Mouse (Mus musculus) megakaryocyte, embryonic 14.5 days (primary cell): ENCODE data around the gene Per2. TPM values are rescaled to one million over a fixed set of nuclear protein-coding genes. Genes with fewer than 3 reads are reported as not detected.
"Not testable (repeated sequence)": the region's sequence is repeated elsewhere in the genome, so short reads cannot be mapped to it uniquely, and the experiment has no call there.

ENCODE experiments used
- H3K27me3 ChIP-seq: replicated peaks from 2 replicates; pipeline ENCODE3; 2012; ENCODE audit warnings: inconsistent platforms
- H3K36me3 ChIP-seq: replicated peaks from 2 replicates; pipeline ENCODE3; 2012; ENCODE audit warnings: low read length, inconsistent platforms, mixed read lengths
- H3K4me1 ChIP-seq: 2 replicates; pipeline ENCODE4 v1.6.1; 2012; ENCODE audit warnings: inconsistent platforms
- H3K4me3 ChIP-seq: replicated peaks from 2 replicates; pipeline ENCODE3; 2012; ENCODE audit warnings: moderate library complexity, mild to moderate bottlenecking, inconsistent platforms
- H3K9me3 ChIP-seq: 2 replicates; pipeline ENCODE4 v1.6.1; 2012; ENCODE audit warnings: inconsistent platforms
- FLI1 ChIP-seq: IDR thresholded peaks from 2 replicates; pipeline ENCODE4 v1.6.1; 2012; ENCODE audit warnings: low read length, inconsistent platforms, mixed read lengths
- GATA1 ChIP-seq: IDR thresholded peaks from 3 replicates; pipeline ENCODE4 v1.6.1; 2012; ENCODE audit warnings: mixed read lengths, low read length, inconsistent platforms, borderline replicate concordance
- polyA plus RNA-seq: library from polyadenylated mRNA; stranded (reverse); fragments of >175 nt; gene quantifications from 2 replicates; pipeline ENCODE4 v1.2.3, GENCODE M21; 2012; ENCODE audit warnings: low replicate concordance; ENCODE audit not compliant: insufficient read depth

Per2 gene
- polyA plus RNA-seq, 1 experiment: 0.73 TPM

- TF ChIP-seq GATA1: no peak
- H3K9me3 ChIP-seq: peaks cover 6% of the 10 kb centered on the region
Observed at GRCm38 (mm10) chr1:91484011-91484346, 24.9 kb upstream of the Per2 start.

DNA sequence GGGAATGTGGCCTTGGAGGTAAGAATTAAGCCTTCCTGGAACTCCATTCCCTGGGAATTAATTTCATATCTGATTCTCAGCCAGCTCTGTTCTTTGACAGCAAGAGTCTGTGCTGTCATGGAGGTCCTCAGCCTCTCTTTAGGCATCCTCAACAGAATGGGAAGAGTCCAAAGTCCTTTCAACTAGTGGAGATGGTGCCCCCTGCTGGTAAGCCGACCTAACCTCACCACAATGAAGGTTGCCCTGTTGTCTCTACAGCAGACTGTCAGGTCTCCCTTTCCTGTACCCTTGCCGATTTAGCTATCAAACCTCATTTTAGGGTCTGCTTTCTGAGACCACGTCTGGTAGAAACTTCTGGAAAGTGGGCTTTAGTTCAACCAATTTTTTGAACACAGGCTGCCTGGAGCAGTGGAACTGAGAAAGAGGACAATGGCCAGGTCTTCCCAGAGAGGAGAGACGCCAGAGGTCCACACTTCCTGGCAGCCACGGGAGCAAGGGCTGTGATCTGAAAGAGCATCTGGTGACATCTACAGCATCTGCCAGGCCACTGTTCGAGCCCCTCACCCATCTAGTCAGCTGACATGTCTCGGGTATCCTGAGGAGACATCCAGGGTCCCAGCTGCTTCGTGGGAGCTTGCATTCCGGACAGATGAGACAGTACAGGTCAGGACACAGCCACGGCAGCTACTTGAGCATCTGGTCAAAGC, 24.3 kb upstream of the Per2 start:
- peaks cover 43% of the 10 kb centered on the region for H3K27me3 ChIP-seq
- no peak for TF ChIP-seq GATA1
- TF ChIP-seq FLI1: no peak
- no peaks in the 10 kb centered on the region for H3K36me3 ChIP-seq
- peaks cover 15% of the 10 kb centered on the region for H3K4me1 ChIP-seq
- peaks cover 10% of the 10 kb centered on the region for H3K9me3 ChIP-seq
- H3K4me3 ChIP-seq: no peak overlapping the region

More at GRCm38 (mm10) chr1:91484011-91484346, 24.9 kb upstream of the Per2 start:
- no peak overlapping the region for H3K4me3 ChIP-seq
- peaks cover 15% of the 10 kb centered on the region for H3K4me1 ChIP-seq
- no peaks in the 10 kb centered on the region for H3K36me3 ChIP-seq
- H3K27me3 ChIP-seq: peaks cover 43% of the 10 kb centered on the region

GRCm38 (mm10) chr1:91482616-91483211, 23.6 kb upstream of the Per2 start:
- Histone ChIP-seq H3K36me3 (no peaks in the 10 kb centered on the region), H3K4me1 (peaks cover 15% of the 10 kb centered on the region), H3K27me3 (peaks cover 43% of the 10 kb centered on the region), H3K4me3 (no peak overlapping the region), H3K9me3 (peaks cover 13% of the 10 kb centered on the region)
- TF ChIP-seq FLI1: no peak

- H3K36me3 ChIP-seq: no peaks in the 10 kb centered on the region
- TF ChIP-seq GATA1 (no peak), FLI1 (no peak)
- H3K4me1 ChIP-seq: peaks cover 15% of the 10 kb centered on the region
- no peak overlapping the region for H3K4me3 ChIP-seq
- H3K9me3 ChIP-seq: peaks cover 13% of the 10 kb centered on the region
- H3K27me3 ChIP-seq: peaks cover 25% of the 10 kb centered on the region
Observed at GRCm38 (mm10) chr1:91478958-91479357, 19.8 kb upstream of the Per2 start.

DNA sequence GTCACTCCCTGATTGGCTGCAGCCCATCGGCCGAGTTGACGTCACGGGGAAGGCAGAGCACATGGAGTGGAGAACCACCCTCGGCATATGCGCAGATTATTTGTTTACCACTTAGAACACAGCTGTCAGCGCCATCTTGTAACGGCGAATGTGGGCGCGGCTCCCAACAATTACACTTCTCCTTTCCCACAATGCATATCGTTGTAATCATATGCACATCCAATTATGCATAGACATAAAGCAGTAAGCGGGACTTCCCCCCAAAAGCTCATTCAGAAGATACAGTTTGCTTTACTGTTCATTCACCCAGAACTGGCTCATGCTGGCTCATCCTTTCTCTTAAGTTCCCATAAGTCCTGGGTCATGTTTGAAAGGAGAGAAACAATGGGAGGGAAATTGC, 19.0 kb upstream of the Per2 start:
- H3K4me3 ChIP-seq, H3K36me3 ChIP-seq, H3K4me1 ChIP-seq: not testable (repeated sequence)
- Histone ChIP-seq H3K9me3 (peaks cover 13% of the 10 kb centered on the region), H3K27me3 (peaks cover 21% of the 10 kb centered on the region)

DNA sequence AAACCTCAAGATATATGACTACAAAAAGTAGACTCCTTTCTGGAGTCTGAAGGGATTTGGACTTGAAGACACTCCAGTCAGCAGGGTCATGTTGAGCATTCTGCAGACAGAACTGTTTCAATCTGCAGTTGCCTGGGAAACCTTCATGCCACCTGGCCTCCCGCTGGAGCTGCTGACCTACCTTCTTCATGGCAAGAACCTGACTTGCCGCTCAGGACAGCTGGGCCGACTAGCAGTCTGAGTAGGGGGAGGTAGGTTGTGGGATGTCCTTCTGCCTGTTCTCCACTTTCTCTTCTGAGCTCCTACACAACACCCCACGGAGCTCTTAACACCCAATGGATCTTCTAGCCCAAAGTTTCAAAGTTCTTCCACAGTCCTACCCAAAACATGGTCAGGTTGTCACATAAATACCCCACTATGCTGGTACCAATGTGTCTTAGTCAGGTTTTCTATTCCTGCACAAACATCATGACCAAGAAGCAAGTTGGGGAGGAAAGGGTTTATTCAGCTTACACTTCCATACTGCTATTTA, 10.8 kb upstream of the Per2 start:
- Histone ChIP-seq H3K27me3 (peaks cover 14% of the 10 kb centered on the region), H3K4me1 (0 out of 2 replicates have a peak, but pooled peaks cover 3% of the 10 kb centered on the region), H3K9me3 (0 out of 2 replicates have a peak, but pooled peaks cover 3% of the 10 kb centered on the region), H3K36me3 (no peaks in the 10 kb centered on the region), H3K4me3 (no peak overlapping the region)
- TF ChIP-seq GATA1 (no peak), FLI1 (no peak)

DNA sequence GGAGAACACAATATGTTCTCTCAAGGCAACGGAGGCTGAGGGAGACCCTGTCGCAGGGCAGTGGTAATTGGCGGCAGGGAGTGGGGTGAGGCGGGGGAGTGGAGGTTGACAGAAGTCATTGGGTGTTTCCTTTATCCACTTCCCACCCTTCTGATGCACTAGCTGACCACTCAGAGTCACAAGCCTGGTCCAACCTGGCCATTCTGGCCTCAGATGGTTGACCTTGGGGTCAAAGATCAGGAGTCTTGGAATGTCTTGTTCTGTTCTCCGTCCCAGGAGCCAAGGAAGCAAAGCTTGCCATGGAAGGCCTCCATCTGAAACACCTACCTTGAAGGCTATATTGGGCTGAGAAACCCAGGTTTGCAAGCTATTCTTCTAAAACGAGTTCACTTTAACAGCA, 7.1 kb upstream of the Per2 start:
- Histone ChIP-seq H3K27me3 (peaks cover 50% of the 10 kb centered on the region), H3K36me3 (no peaks in the 10 kb centered on the region), H3K4me1 (peaks cover 3% of the 10 kb centered on the region; the same call in 1 of the 2 replicates), H3K4me3 (no peak overlapping the region), H3K9me3 (0 out of 2 replicates have a peak, but pooled peaks cover 3% of the 10 kb centered on the region)
- TF ChIP-seq FLI1 (no peak), GATA1 (no peak)

GRCm38 (mm10) chr1:91465244-91465643, 6.1 kb upstream of the Per2 start:
- no peak overlapping the region for H3K4me3 ChIP-seq
- no peak for TF ChIP-seq FLI1
- TF ChIP-seq GATA1: no peak
- H3K27me3 ChIP-seq: peaks cover 56% of the 10 kb centered on the region
- H3K36me3 ChIP-seq: no peaks in the 10 kb centered on the region
- 0 out of 2 replicates have a peak, but pooled peaks cover 3% of the 10 kb centered on the region for H3K9me3 ChIP-seq
- H3K4me1 ChIP-seq: peaks cover 9% of the 10 kb centered on the region

GRCm38 (mm10) chr1:91464436-91464835, 5.3 kb upstream of the Per2 start:
- no peak for TF ChIP-seq FLI1
- TF ChIP-seq GATA1: no peak
- H3K9me3 ChIP-seq: 0 out of 2 replicates have a peak, but pooled peaks cover 3% of the 10 kb centered on the region
- peaks cover 60% of the 10 kb centered on the region for H3K27me3 ChIP-seq

DNA sequence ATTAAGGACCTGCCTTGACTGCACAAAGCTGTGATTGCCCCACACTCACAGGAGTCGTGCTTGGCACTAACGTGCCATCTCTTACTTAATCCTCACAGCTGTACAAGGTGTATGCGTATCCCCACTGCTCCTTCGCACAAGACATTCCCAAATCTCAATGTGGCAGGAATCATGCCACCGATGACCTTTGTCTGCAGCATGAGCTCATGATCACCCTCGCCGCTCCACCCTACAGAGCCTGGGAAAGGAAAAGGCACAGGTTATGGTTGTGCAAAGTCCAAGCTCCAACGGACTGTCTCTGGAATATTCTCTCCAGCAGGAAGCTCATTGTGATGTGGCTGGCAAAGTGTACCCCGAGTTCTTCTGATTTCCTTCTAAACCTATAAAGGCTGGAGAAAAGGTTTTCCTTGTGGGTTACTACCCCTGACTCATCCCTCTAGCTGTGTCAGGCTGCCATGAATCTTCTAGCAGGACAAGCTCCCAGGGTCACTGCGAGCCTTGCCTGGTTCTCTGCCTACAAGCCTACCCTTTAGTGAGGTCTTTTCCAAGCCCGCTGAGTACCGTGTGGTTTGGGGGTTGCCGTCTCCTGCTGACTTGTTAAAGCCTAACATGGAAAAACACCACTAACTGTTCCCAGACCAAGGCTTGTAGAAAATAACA, 4.3 kb upstream of the Per2 start:
- no peaks in the 10 kb centered on the region for H3K36me3 ChIP-seq
- peaks cover 61% of the 10 kb centered on the region for H3K27me3 ChIP-seq
- TF ChIP-seq FLI1 (no peak), GATA1 (no peak)
- H3K9me3 ChIP-seq: 0 out of 2 replicates have a peak, but pooled peaks cover 3% of the 10 kb centered on the region
- peaks cover 23% of the 10 kb centered on the region for H3K4me1 ChIP-seq
- H3K4me3 ChIP-seq: no peak overlapping the region

More at GRCm38 (mm10) chr1:91464436-91464835, 5.3 kb upstream of the Per2 start:
- Histone ChIP-seq H3K36me3 (no peaks in the 10 kb centered on the region), H3K4me3 (no peak overlapping the region), H3K4me1 (peaks cover 17% of the 10 kb centered on the region)
